Mouse (Mus musculus) erythroid progenitor cell, adult 5-6 weeks (primary cell): ENCODE measurements around the gene Ier3. TPM values are rescaled to one million over a fixed set of nuclear protein-coding genes. Genes with fewer than 3 reads are reported as not detected.

Experiments
- ATAC-seq: replicated peaks from 2 replicates; pipeline ENCODE4 v1.8.0; 2016; ENCODE audit warnings: moderate number of reproducible peaks, mild to moderate bottlenecking, moderate TSS enrichment, inconsistent platforms; ENCODE audit not compliant: poor library complexity, low FRiP score, severe bottlenecking
- total RNA-seq, 2 experiments: library from RNA; stranded (forward) in 1 of 2; stranded (reverse) in 1 of 2; fragments of 150-400 nt in 1 of 2; fragments of 186-747, 209-891 nt in 1 of 2; gene quantifications; 2 replicates each; pipeline versions ENCODE4 v1.2.3 to v1.2.4; 2015 to 2017; ENCODE audit warnings: low replicate concordance in 2 of 2

The Ier3 gene
- total RNA-seq, 2 experiments from 2014 or later = 3.8 to 4.0 TPM

- ATAC-seq = no peak
Observed at GRCm38 (mm10) chr17:35864832-35865353, 43.4 kb downstream of the Ier3 start.

DNA sequence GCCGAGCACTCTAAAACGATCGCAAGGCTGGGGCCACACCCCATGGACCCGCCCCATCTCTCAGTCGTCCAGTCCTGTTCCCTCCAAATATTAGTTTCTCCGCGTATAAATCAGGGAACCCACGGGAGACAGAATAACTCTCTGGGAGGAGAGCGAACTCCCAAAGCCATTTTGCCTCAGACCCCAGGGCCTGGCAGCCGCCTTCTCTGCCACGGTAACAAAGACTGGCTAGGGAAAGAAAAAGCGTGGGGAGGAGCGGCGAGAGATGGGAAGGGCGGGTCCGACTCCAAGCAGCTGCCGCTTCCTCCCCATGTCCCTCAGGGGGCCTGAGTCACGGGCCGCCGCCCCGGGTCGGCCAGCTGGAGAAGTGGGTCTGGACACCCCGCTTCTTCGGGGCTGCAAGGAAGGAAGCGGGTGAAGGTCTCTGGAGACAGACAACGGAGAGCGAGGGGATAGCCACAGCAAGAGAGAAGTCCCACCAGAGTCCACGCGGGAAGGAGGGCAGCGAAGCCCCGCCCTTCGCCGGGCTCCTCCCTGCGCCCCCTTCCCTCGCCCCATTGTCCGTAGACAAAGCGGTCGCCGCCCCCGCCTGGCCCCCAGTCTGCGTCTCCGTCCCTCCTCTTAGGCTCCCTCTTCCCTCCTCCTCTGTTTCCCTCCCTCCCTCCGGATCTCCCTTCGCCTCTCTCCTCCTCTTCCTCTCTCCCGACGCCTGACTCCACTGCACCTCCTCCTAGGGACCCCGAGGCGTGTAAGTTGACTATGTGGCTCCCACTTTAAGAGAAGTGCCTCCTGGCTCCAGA, 44.2 kb downstream of the Ier3 start, which contains the start of gene Ppp1r18:
Gene Ppp1r18 (plus strand): TSS at position 113 of the 800 bp plus-strand sequence.
- ATAC-seq = no peak

GRCm38 (mm10) chr17:35866281-35866831, 44.9 kb downstream of the Ier3 start:
- no peak for ATAC-seq

DNA sequence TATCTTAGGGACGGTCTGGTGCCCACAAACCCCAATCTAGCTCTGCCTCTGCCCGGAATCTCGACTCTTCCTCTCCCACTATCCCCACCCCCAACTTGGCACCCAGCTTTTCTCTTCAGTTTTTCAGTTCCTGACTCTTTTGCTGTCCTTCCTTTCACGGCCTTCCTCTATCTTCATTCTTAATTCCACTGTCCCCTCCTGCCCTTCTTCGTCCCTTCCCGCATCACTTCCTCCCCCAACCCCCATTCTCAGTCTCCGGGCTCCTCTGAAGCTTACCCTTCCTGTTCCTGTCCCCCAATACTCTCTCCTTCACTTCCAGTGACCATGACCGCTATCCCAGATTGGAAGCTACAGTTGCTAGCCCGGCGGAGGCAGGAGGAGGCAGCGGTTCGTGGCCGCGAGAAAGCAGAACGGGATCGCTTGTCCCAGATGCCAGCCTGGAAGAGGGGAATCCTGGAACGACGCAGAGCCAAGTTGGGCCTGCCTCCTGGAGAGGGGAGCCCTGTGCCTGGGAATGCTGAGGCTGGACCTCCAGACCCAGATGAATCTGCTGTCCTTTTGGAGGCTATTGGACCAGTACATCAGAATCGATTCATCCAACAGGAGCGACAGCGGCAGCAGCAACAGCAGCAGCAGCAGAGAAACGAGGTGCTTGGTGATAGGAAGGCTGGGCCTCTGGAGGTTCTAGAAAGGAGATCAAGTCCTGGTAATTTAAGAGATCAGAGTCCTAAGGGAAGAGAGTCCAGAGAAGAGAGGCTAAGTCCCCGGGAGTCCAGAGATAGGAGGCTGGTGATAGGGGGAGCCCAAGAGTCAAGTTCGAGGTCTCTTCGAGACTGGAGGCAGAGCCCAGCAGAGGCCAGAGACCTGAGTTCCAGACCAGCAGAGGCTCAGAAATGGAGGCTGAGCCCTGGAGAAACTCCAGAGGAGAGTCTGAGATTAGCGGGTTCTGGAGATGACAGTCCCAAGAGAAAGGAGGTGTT, 45.7 kb downstream of the Ier3 start:
- ATAC-seq = peak; percentile 48; the same call in 1 of the 2 replicates

- ATAC-seq = no peak
Observed at GRCm38 (mm10) chr17:35868165-35868820, 46.8 kb downstream of the Ier3 start.

GRCm38 (mm10) chr17:35868961-35869345, 47.5 kb downstream of the Ier3 start:
- ATAC-seq = no peak

- ATAC-seq = no peak
Observed at GRCm38 (mm10) chr17:35869346-35870067, 48.0 kb downstream of the Ier3 start.

DNA sequence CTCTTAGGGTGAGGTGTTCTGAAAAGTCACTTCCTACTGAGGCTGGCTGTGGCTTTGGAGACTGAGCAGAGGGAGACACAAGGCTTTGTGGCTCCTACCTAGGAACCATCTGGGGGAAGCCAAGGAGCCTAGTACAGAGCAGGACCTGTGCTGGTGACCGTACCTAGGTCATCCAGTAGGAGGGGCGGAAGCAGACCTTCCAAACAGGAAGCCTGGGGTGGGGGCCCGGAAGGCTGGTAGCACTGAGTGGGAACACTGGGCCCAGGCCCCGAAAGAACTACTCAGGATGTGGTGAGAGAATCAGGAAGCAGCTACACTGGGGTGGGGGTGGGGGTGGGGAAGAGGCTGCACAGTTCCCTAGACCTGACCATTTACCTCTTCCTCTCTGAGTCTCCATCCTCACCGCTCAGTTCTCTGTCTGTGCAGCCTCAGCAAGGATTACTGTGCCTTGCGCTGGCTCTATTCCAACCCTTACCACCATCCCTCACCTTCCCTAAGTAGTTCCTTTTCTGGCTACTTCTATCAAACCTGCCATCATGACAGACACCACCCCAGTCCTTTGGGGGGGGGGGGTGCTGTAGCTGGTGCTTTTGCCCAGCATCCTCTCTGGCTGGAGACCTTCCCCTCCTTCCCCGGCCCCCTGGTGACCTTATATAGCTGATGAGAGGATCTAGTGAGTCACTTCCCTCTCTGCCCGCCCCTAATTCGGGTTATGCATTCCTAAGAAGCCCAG, 48.8 kb downstream of the Ier3 start:
- no peak for ATAC-seq

DNA sequence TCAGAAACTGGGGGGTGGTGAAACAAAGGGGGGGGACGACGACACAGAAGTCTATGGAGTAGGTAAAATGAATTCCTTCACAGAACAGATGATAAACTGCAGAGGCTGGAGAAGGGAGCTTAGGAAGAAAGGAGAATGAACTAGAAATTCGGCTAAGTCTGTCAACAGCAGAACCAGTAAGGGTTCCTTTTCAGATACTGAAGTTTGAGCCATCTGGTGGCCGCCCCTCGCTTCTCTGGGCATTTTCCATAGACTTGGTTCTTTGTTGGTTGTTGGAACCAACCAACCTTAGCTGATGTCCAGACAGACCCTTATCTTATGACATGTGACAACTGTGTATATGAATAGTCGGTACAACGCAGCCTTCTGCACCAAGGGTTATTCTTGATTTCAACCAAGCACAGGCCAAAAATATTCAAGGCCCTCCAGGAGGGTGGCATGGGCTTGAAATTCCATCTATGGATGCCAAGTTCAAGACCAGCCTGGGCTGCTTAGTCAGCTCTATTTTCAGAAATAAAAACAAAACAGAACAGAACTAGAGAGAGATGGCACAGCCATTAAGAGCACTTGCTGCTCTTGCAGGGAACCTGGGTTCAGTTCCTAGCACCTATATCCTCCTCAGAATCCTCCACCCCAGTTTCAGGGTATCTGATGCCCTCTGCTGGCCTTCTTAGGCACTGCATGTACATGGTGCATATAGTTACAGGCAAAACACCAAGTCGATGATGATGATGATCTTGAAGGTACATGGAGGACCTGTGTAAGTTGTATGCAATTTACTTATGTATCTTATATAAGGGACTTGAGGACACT, 49.6 kb downstream of the Ier3 start:
- ATAC-seq = no peak

Other genes with a start within 250 kb of the Ier3 start
- gene Sfta2, start 220.1 kb upstream of the Ier3 start, total RNA-seq (2015; ENCODE audit: low replicate concordance) = not detected in 2 replicates
- gene Sfta2, start 220.1 kb upstream of the Ier3 start, total RNA-seq (2017; ENCODE audit: low replicate concordance) = not detected in 2 replicates
- not detected in 2 replicates for gene Gm9573, start 195.0 kb upstream of the Ier3 start, total RNA-seq (2015; ENCODE audit: low replicate concordance)
- gene Gm9573, start 195.0 kb upstream of the Ier3 start, total RNA-seq (2017; ENCODE audit: low replicate concordance) = not detected in 2 replicates
- gene Mucl3, start 178.0 kb upstream of the Ier3 start, total RNA-seq (2015; ENCODE audit: low replicate concordance) = not detected in 2 replicates
- gene Mucl3, start 178.0 kb upstream of the Ier3 start, total RNA-seq (2017; ENCODE audit: low replicate concordance) = not detected in 2 replicates
- gene Vars2, start 154.1 kb upstream of the Ier3 start, total RNA-seq (2015; ENCODE audit: low replicate concordance) = 2.5 TPM in 1 of 2 replicates, not detected in the other
- 0.23 and 0.77 TPM in 2 replicates for gene Vars2, start 154.1 kb upstream of the Ier3 start, total RNA-seq (2017; ENCODE audit: low replicate concordance)
- gene Gtf2h4, start 147.9 kb upstream of the Ier3 start, total RNA-seq (2015; ENCODE audit: low replicate concordance) = 1.1 and 2.5 TPM in 2 replicates
- gene Gtf2h4, start 147.9 kb upstream of the Ier3 start, total RNA-seq (2017; ENCODE audit: low replicate concordance) = 3.6 and 6.3 TPM in 2 replicates
- gene Ddr1, start 117.1 kb upstream of the Ier3 start, total RNA-seq (2015; ENCODE audit: low replicate concordance) = not detected in 2 replicates
- 0.26 TPM in 1 of 2 replicates, not detected in the other for gene Ddr1, start 117.1 kb upstream of the Ier3 start, total RNA-seq (2017; ENCODE audit: low replicate concordance)
- 19.3 and 32.8 TPM in 2 replicates for gene Flot1, start 1.5 kb downstream of the Ier3 start, total RNA-seq (2015; ENCODE audit: low replicate concordance)
- gene Flot1, start 1.5 kb downstream of the Ier3 start, total RNA-seq (2017; ENCODE audit: low replicate concordance) = 14.6 and 29.1 TPM in 2 replicates
- 663 and 669 TPM in 2 replicates for gene Tubb5, start 16.6 kb downstream of the Ier3 start, total RNA-seq (2015; ENCODE audit: low replicate concordance)
- 760 and 914 TPM in 2 replicates for gene Tubb5, start 16.6 kb downstream of the Ier3 start, total RNA-seq (2017; ENCODE audit: low replicate concordance)
- gene Mdc1, start 19.8 kb downstream of the Ier3 start, total RNA-seq (2015; ENCODE audit: low replicate concordance) = 117 and 147 TPM in 2 replicates
- gene Mdc1, start 19.8 kb downstream of the Ier3 start, total RNA-seq (2017; ENCODE audit: low replicate concordance) = 31.0 and 57.1 TPM in 2 replicates
- gene Nrm, start 39.6 kb downstream of the Ier3 start, total RNA-seq (2015; ENCODE audit: low replicate concordance) = 32.8 and 36.0 TPM in 2 replicates
- 19.1 and 35.8 TPM in 2 replicates for gene Nrm, start 39.6 kb downstream of the Ier3 start, total RNA-seq (2017; ENCODE audit: low replicate concordance)
- 32.8 and 37.7 TPM in 2 replicates for gene Ppp1r18, start 43.9 kb downstream of the Ier3 start, total RNA-seq (2015; ENCODE audit: low replicate concordance)
- gene Ppp1r18, start 43.9 kb downstream of the Ier3 start, total RNA-seq (2017; ENCODE audit: low replicate concordance) = 7.2 and 10.2 TPM in 2 replicates
- gene Dhx16, start 58.1 kb downstream of the Ier3 start, total RNA-seq (2015; ENCODE audit: low replicate concordance) = 139 and 201 TPM in 2 replicates
- gene Dhx16, start 58.1 kb downstream of the Ier3 start, total RNA-seq (2017; ENCODE audit: low replicate concordance) = 73.1 and 118 TPM in 2 replicates
- gene 2310061I04Rik, start 75.7 kb downstream of the Ier3 start, total RNA-seq (2015; ENCODE audit: low replicate concordance) = 37.7 and 68.5 TPM in 2 replicates
- 2.9 and 3.7 TPM in 2 replicates for gene 2310061I04Rik, start 75.7 kb downstream of the Ier3 start, total RNA-seq (2017; ENCODE audit: low replicate concordance)
- gene Atat1, start 88.4 kb downstream of the Ier3 start, total RNA-seq (2015; ENCODE audit: low replicate concordance) = 7.6 and 26.0 TPM in 2 replicates
- 3.0 and 4.0 TPM in 2 replicates for gene Atat1, start 88.4 kb downstream of the Ier3 start, total RNA-seq (2017; ENCODE audit: low replicate concordance)
- gene Mrps18b, start 94.7 kb downstream of the Ier3 start, total RNA-seq (2015; ENCODE audit: low replicate concordance) = 16.9 and 18.0 TPM in 2 replicates
- gene Mrps18b, start 94.7 kb downstream of the Ier3 start, total RNA-seq (2017; ENCODE audit: low replicate concordance) = 13.5 and 50.5 TPM in 2 replicates
- 53.7 and 90.1 TPM in 2 replicates for gene Ppp1r10, start 94.8 kb downstream of the Ier3 start, total RNA-seq (2015; ENCODE audit: low replicate concordance)
- gene Ppp1r10, start 94.8 kb downstream of the Ier3 start, total RNA-seq (2017; ENCODE audit: low replicate concordance) = 67.5 and 87.5 TPM in 2 replicates
- gene Abcf1, start 148.1 kb downstream of the Ier3 start, total RNA-seq (2015; ENCODE audit: low replicate concordance) = 26.3 and 36.9 TPM in 2 replicates
- 120 and 139 TPM in 2 replicates for gene Abcf1, start 148.1 kb downstream of the Ier3 start, total RNA-seq (2017; ENCODE audit: low replicate concordance)
- gene Gnl1, start 158.2 kb downstream of the Ier3 start, total RNA-seq (2015; ENCODE audit: low replicate concordance) = 1.3 and 4.3 TPM in 2 replicates
- 3.3 and 4.9 TPM in 2 replicates for gene Gnl1, start 158.2 kb downstream of the Ier3 start, total RNA-seq (2017; ENCODE audit: low replicate concordance)
- gene Prr3, start 158.6 kb downstream of the Ier3 start, total RNA-seq (2015; ENCODE audit: low replicate concordance) = 5.4 and 6.5 TPM in 2 replicates
- gene Prr3, start 158.6 kb downstream of the Ier3 start, total RNA-seq (2017; ENCODE audit: low replicate concordance) = 4.6 TPM in 1 of 2 replicates, not detected in the other
- 84.3 and 115 TPM in 2 replicates for gene H2-T24, start 198.9 kb downstream of the Ier3 start, total RNA-seq (2015; ENCODE audit: low replicate concordance)
- gene H2-T24, start 198.9 kb downstream of the Ier3 start, total RNA-seq (2017; ENCODE audit: low replicate concordance) = 293 and 328 TPM in 2 replicates
- gene H2-T23, start 211.2 kb downstream of the Ier3 start, total RNA-seq (2015; ENCODE audit: low replicate concordance) = 109 and 146 TPM in 2 replicates
- gene H2-T23, start 211.2 kb downstream of the Ier3 start, total RNA-seq (2017; ENCODE audit: low replicate concordance) = 93.4 and 104 TPM in 2 replicates
- gene H2-T22, start 221.1 kb downstream of the Ier3 start, total RNA-seq (2015; ENCODE audit: low replicate concordance) = 19.1 and 19.7 TPM in 2 replicates
- 5.5 and 16.4 TPM in 2 replicates for gene H2-T22, start 221.1 kb downstream of the Ier3 start, total RNA-seq (2017; ENCODE audit: low replicate concordance)
- gene Gm6034, start 221.3 kb downstream of the Ier3 start, total RNA-seq (2015; ENCODE audit: low replicate concordance) = not detected in 2 replicates
- not detected in 2 replicates for gene Gm6034, start 221.3 kb downstream of the Ier3 start, total RNA-seq (2017; ENCODE audit: low replicate concordance)
- gene Gm11127, start 236.7 kb downstream of the Ier3 start, total RNA-seq (2015; ENCODE audit: low replicate concordance) = not detected in 2 replicates
- 0.39 TPM in 1 of 2 replicates, not detected in the other for gene Gm11127, start 236.7 kb downstream of the Ier3 start, total RNA-seq (2017; ENCODE audit: low replicate concordance)